Mouse (Mus musculus) embryonic facial prominence, embryonic 14.5 days (tissue): ENCODE data around the gene Smok3a. TPM values are rescaled to one million over a fixed set of nuclear protein-coding genes. Genes with fewer than 3 reads are reported as not detected.
"Not testable (repeated sequence)": the region's sequence is repeated elsewhere in the genome, so short reads cannot be mapped to it uniquely, and the experiment has no call there.

Experiments
- ATAC-seq: fragments of 200-750 bp; cut with Nextera tagmentation; 2 replicates; pipeline ENCODE4 v1.8.0; 2017; ENCODE audit warnings: low read depth, moderate number of reproducible peaks, moderate TSS enrichment
- DNase-seq: peaks from one replicate; pipeline ENCODE4 v3.0.0-alpha.2; 2015; ENCODE audit warnings: low spot score
- H3K27ac ChIP-seq: fragments of 300-500 bp; sonication (generic); replicated peaks from 2 replicates; pipeline ENCODE4 v1.5.1; 2014; ENCODE audit warnings: low read depth, mild to moderate bottlenecking, low read length, moderate library complexity
- H3K27me3 ChIP-seq: fragments of 300-500 bp; sonication (generic); replicated peaks from 2 replicates; pipeline ENCODE4 v1.6.1; 2014; ENCODE audit warnings: low read length; ENCODE audit not compliant: control insufficient read depth, insufficient read depth
- H3K36me3 ChIP-seq: fragments of 300-500 bp; sonication (generic); 2 replicates; pipeline ENCODE4 v1.6.1; 2014; ENCODE audit warnings: low read length, mixed read lengths; ENCODE audit not compliant: control insufficient read depth, insufficient read depth
- H3K4me1 ChIP-seq: fragments of 300-500 bp; sonication (generic); 2 replicates; pipeline ENCODE4 v1.6.1; 2014; ENCODE audit warnings: antibody characterized with exemption, low read length; ENCODE audit not compliant: control insufficient read depth, insufficient read depth
- H3K4me2 ChIP-seq: fragments of 300-500 bp; sonication (generic); 2 replicates; pipeline ENCODE4 v1.6.1; 2014; ENCODE audit warnings: low read depth, mild to moderate bottlenecking, low read length, moderate library complexity, mixed read lengths
- H3K4me3 ChIP-seq: fragments of 300-500 bp; sonication (generic); 2 replicates; pipeline ENCODE4 v1.5.1; 2014; ENCODE audit warnings: low read depth, mild to moderate bottlenecking, low read length
- H3K9ac ChIP-seq: fragments of 300-500 bp; sonication (generic); 2 replicates; pipeline ENCODE4 v1.6.1; 2014; ENCODE audit warnings: low read depth, mild to moderate bottlenecking, low read length, moderate library complexity, mixed read lengths
- H3K9me3 ChIP-seq: fragments of 300-500 bp; sonication (generic); 2 replicates; pipeline ENCODE4 v1.6.1; 2016; ENCODE audit warnings: low read length; ENCODE audit not compliant: control insufficient read depth
- WGBS: fragments of 180-500 bp; shearing (Covaris S2); extraction: QIAGEN DNeasy Blood & Tissue Kit; methylation state at CpG from one replicate; pipeline ENCODE4 v1.1.7; 2014; 5-methylcytosine and 5-hydroxymethylcytosine counted together
- polyA plus RNA-seq: library from polyadenylated mRNA; unstranded; fragments of >200 nt; fragmentation: Nextera tagmentation; extraction: Ambion mirVana; gene quantifications from 2 replicates; pipeline ENCODE4 v1.2.1, GENCODE M21; 2014

Gene Smok3a
- polyA plus RNA-seq, result not detected in 2 replicates

DNA sequence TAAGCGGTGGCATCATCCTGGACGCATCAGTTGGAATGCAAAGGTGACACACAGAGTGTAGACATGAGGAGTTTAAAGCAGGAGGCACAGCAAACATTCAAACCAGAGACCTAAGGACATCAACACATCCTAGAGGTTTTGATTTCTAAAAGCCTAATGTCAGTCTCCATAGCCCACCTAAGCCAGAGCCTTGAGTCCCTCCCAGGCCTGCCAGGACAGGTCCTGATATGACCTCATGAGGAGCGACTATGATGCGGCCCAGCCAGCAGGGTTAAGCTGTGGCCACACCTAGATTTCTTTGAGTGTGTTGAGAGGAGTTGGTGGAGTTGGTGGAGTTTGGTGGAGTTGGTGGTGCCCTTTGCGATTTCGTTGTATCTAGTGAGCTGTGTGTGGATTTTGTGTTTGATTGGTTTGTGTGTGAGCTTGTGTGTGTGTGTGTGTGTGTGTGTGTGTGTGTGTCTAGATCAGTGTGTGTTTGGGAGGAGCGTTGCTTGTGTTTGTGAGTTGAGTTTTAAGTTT, at the start of gene Smok3a, which contains the start of gene Smok3b:
Gene Smok3a (plus strand): TSS at position 301 of the 519 bp plus-strand sequence.
Gene Smok3b (plus strand): TSS at position 469 of the 519 bp plus-strand sequence.
- H3K9ac ChIP-seq, H3K9me3 ChIP-seq, H3K4me2 ChIP-seq, DNase-seq, H3K27ac ChIP-seq, H3K4me3 ChIP-seq, H3K4me1 ChIP-seq, H3K36me3 ChIP-seq, H3K27me3 ChIP-seq, ATAC-seq: not testable (repeated sequence)
- WGBS, result 81% methylated on average over 3 of the region's 7 CpGs

DNA sequence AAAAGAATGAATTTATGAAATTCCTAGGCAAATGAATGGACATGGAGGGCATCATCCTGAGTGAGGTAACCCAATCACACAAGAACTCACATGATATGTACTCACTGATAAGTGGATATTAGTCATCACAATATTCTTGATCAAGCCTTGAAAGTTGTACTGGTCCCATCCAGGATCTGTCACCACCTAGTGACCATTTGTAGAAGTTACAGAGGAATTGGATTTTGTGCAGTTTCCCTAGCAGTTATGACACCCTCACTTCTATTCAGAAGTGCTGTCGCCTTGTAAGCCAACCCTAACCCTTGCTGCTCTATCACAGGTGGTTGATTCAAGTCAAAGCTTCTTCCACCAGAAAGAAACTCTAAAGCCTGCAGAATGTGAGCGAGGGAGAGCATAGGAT, 47.9 kb upstream of the Smok3a start:
- Histone ChIP-seq H3K9ac (no peak overlapping the region), H3K4me1 (no peaks in the 10 kb centered on the region), H3K27ac (no peak overlapping the region), H3K9me3 (no peaks in the 10 kb centered on the region), H3K4me2 (no peak overlapping the region), H3K4me3 (no peak overlapping the region), H3K27me3 (no peaks in the 10 kb centered on the region), H3K36me3 (no peaks in the 10 kb centered on the region)
- ATAC-seq, result no peak
- no peak for DNase-seq
- 81% methylated on average over 2 of the region's 2 CpGs for WGBS

DNA sequence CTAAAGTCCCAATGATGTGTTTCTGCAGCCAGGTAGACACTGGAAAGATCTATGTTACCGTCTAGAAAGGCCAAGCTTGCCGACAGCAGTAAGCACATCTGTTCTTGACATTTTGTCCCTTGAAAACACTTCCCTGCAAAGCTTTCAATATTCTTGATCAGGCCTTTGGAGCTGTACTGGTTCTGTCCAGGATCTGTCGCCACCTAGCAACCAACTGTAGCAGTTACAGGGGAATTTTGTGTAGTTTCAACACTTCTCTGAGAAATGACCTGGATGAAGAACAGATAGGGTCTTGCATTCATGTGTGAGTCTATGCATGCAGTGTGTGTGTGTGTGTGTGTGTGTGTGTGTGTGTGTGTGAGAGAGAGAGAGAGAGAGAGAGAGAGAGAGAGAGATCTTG, 47.3 kb upstream of the Smok3a start:
- DNase-seq, result peak; percentile 18

DNA sequence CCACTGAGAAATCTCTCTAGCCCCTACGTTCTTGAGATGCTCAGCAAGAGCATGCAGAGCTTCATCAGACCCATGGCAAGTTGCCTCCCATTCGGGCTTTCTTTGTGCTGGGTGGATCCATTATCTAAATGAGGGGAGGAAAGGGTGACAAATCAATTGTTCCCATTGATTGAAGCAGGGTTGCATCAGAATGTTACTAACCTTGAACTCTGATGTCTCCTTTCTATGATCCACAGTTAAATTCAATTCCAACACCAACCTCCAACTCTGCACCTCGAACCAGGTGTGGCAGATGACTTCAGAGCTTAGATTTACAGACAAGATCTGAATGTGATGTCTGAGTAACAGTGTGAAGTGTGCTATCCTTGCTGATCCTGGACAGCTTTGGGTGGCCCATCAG, 46.3 kb upstream of the Smok3a start:
- ATAC-seq (no peak), DNase-seq (no peak)
- 59% methylated on average over 3 of the region's 3 CpGs for WGBS
- no peak overlapping the region for H3K4me2 ChIP-seq
- H3K9ac ChIP-seq, result no peak overlapping the region
- H3K9me3 ChIP-seq, result no peaks in the 10 kb centered on the region
- no peaks in the 10 kb centered on the region for H3K4me1 ChIP-seq
- no peaks in the 10 kb centered on the region for H3K36me3 ChIP-seq
- H3K27me3 ChIP-seq, result no peaks in the 10 kb centered on the region
- H3K27ac ChIP-seq, result no peak overlapping the region
- no peak overlapping the region for H3K4me3 ChIP-seq

More for the DNA sequence above, 47.3 kb upstream of the Smok3a start:
- H3K4me3 ChIP-seq, result no peak overlapping the region
- no peaks in the 10 kb centered on the region for H3K4me1 ChIP-seq
- no peaks in the 10 kb centered on the region for H3K9me3 ChIP-seq
- ATAC-seq, result no peak
- no peak overlapping the region for H3K4me2 ChIP-seq
- H3K36me3 ChIP-seq, result no peaks in the 10 kb centered on the region
- no peaks in the 10 kb centered on the region for H3K27me3 ChIP-seq
- 47% methylated on average over 3 of the region's 3 CpGs for WGBS
- H3K9ac ChIP-seq, result no peak overlapping the region
- H3K27ac ChIP-seq, result no peak overlapping the region

DNA sequence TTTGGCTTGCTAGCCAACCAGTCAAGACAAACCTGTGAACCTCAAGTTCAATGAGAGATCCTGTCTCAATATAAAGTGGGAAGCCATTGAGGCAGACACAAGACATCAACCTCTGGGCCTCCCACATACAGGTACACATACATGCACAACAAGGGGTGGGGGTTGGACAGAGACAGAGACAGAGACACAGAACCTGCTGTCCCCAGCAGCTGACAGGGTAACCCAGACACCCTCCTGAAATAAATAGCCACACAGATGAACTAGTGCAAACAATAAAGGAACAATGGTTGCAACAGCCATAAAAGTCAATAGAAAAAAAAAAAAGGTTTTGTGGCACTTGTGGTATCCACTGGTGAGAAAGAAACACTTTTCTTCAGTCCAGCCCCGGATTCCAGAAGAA, 45.6 kb upstream of the Smok3a start:
- H3K9ac ChIP-seq, result no peak overlapping the region
- H3K27ac ChIP-seq, result no peak overlapping the region
- no peaks in the 10 kb centered on the region for H3K4me1 ChIP-seq
- H3K36me3 ChIP-seq, result no peaks in the 10 kb centered on the region
- H3K4me3 ChIP-seq, result no peak overlapping the region
- 57% methylated on average over 1 of the region's 1 CpGs for WGBS
- no peaks in the 10 kb centered on the region for H3K9me3 ChIP-seq
- ATAC-seq (no peak), DNase-seq (no peak)
- H3K4me2 ChIP-seq, result no peak overlapping the region
- no peaks in the 10 kb centered on the region for H3K27me3 ChIP-seq

DNA sequence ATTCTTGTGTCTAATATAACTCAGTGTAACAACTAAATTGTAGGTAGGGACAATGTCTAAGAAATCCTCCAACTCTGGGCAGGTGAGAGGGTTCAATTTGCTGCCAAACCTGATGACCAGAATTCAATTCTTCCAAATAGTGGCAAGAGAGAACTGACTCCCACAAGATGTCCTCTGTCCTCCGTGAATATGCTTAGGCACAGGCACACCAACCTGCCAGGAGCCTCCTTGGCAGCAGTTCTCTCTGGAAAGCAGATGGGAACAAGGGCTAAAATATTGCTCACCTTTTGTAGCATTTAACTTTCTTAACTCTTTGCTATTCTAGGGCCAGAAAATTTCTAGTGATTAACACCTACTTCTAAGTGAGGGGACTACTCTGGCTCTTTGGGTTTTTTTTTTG, 43.8 kb upstream of the Smok3a start:
- Histone ChIP-seq H3K9ac (no peak overlapping the region), H3K4me3 (no peak overlapping the region), H3K4me1 (no peaks in the 10 kb centered on the region), H3K9me3 (no peaks in the 10 kb centered on the region), H3K27ac (no peak overlapping the region), H3K4me2 (no peak overlapping the region), H3K27me3 (no peaks in the 10 kb centered on the region), H3K36me3 (no peaks in the 10 kb centered on the region)
- ATAC-seq, result no peak
- WGBS, result 25% methylated on average over 1 of the region's 1 CpGs
- DNase-seq, result no peak

DNA sequence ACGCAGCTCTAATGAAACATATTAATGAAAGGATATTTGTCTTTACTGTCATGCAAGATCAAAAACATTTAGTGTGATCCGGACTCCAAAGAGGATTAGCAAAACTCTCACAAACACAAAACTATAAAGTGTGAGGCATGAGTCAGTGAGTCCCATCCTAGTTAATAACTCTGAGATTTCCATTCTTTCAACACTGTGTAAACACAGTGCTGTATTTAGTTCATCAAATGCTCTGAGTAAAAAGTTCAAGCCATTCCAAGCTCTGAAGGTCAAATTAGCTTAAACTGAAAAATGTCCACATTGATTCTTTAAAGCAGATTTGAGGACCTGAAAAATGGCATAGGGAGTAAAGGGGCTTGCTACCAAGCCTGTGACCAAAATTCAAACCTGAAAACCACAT, 42.0 kb upstream of the Smok3a start:
- Histone ChIP-seq H3K9ac (no peak overlapping the region), H3K4me1 (no peaks in the 10 kb centered on the region), H3K9me3 (no peaks in the 10 kb centered on the region), H3K36me3 (no peaks in the 10 kb centered on the region), H3K4me3 (no peak overlapping the region), H3K27ac (no peak overlapping the region), H3K27me3 (no peaks in the 10 kb centered on the region), H3K4me2 (no peak overlapping the region)
- WGBS, result 69% methylated on average over 2 of the region's 2 CpGs
- DNase-seq, result no peak
- no peak for ATAC-seq

DNA sequence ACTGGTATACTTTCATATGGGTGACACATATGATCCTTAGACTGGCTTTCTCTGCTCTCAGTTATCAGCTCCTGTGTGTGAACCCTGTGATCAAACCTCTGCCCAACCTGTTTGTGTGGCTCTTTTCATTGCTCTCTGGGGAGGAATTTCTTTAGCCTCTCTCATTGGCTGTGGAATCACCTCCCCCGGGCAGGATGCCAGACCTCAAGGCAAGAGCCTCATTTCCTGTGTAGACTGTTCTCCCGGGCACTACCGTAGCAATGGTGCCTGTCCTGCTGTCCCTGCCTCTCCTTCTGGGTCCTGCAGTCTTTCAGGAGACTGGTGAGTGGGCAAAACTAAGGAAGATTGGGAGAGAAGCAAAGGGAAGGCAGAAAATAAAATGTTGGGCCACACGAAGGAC, 39.8 kb upstream of the Smok3a start, which contains the start of gene Azgp1:
Gene Azgp1 (plus strand): TSS at position 221 of the 400 bp plus-strand sequence.
- Histone ChIP-seq H3K9ac (no peak within 1 kb of the TSS), H3K36me3 (no peaks in the 10 kb centered on the region), H3K27me3 (no peaks in the 10 kb centered on the region), H3K4me3 (no peak within 1 kb of the TSS), H3K27ac (no peak within 1 kb of the TSS), H3K9me3 (no peaks in the 10 kb centered on the region), H3K4me2 (no peak within 1 kb of the TSS), H3K4me1 (no peaks in the 10 kb centered on the region)
- ATAC-seq (no peak), DNase-seq (peak; percentile 13)
- WGBS, result 54% methylated on average over 4 of the region's 4 CpGs

DNA sequence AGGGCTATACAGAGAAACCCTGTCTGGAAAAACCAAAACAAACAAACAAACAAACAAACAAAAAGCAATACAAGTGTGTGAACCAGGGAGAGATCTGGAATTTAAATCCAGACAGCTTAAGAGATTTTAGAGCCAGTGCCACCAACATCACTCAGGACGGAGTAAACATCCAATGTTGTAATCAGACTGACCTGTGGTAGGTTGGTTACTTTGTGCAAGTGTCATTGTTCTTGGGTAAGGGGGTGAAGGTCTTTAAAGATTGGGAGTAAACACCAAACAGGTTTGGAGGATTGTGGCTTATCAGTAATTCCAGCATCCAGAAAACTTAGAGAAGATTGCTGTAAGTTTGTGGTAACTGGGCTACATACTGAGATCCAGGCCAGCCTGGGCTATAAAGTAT, 34.7 kb upstream of the Smok3a start:
- H3K27me3 ChIP-seq, result no peaks in the 10 kb centered on the region
- H3K9ac ChIP-seq, result no peak overlapping the region
- H3K27ac ChIP-seq, result no peak overlapping the region
- H3K9me3 ChIP-seq, result no peaks in the 10 kb centered on the region
- 87% methylated on average over 1 of the region's 1 CpGs for WGBS
- no peak overlapping the region for H3K4me2 ChIP-seq
- H3K4me3 ChIP-seq, result no peak overlapping the region
- no peak for ATAC-seq
- H3K4me1 ChIP-seq, result no peaks in the 10 kb centered on the region
- H3K36me3 ChIP-seq, result no peaks in the 10 kb centered on the region
- no peak for DNase-seq
